Mouse (Mus musculus): ENCODE data around the gene Foxd4. TPM values are rescaled to one million over a fixed set of nuclear protein-coding genes. Genes with fewer than 3 reads are reported as not detected.
"Not testable (repeated sequence)": the region's sequence is repeated elsewhere in the genome, so short reads cannot be mapped to it uniquely, and the experiment has no call there.

Gene Foxd4
- polyA plus RNA-seq, 1 experiment from 2014 or later: not detected

GRCm38 (mm10) chr19:24886888-24887287 is 14.1 kb downstream of the Foxd4 start:
- Histone ChIP-seq H3K27me3 (ENCODE audit: control insufficient read depth, insufficient read depth, low read length) (no peaks in the 10 kb centered on the region), H3K36me3 (ENCODE audit: control insufficient read depth, insufficient read depth, low read length) (no peaks in the 10 kb centered on the region), H3K9me3 (ENCODE audit: control insufficient read depth, low read length) (no peaks in the 10 kb centered on the region), H3K4me2 (ENCODE audit: low read depth, low read length, severe bottlenecking) (no peak overlapping the region), H3K27ac (ENCODE audit: low read depth, low read length) (no peak overlapping the region), H3K4me3 (ENCODE audit: low read depth, low read length) (no peak overlapping the region), H3K4me1 (replicated peaks; ENCODE audit: control insufficient read depth, insufficient read depth, low read length) (no peaks in the 10 kb centered on the region), H3K9ac (ENCODE audit: low read length) (no peak overlapping the region)
- ATAC-seq (replicated peaks; ENCODE audit: low FRiP score) (no peak), DNase-seq (ENCODE audit: low spot score) (peak; percentile 23)
- 84% methylated on average over 3 of the region's 3 CpGs for WGBS

DNA sequence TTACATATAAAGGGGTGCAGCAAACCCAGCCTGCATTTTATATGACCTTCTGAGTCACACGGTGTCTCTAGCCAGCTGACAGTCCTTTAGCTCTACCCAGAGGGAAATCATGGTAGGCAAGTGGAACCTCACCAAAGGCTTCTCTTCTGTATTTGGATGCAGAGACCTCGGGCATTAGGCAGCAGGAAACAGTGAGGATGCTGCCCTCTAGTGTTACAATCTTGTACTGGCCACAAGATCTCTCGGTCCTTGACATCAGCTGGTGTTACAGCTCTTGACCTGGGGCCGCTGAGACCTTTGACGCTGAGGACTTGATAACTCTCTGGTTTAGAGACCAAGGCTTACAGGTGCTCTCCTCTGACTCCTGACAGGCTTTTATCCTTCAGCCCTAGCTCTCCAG is 15.5 kb downstream of the Foxd4 start:
- DNase-seq (ENCODE audit: low spot score): peak; percentile 65
- Histone ChIP-seq H3K4me2 (ENCODE audit: low read depth, low read length, severe bottlenecking) (no peak overlapping the region), H3K27me3 (ENCODE audit: control insufficient read depth, insufficient read depth, low read length) (no peaks in the 10 kb centered on the region), H3K27ac (ENCODE audit: low read depth, low read length) (no peak overlapping the region), H3K9ac (ENCODE audit: low read length) (no peak overlapping the region), H3K9me3 (ENCODE audit: control insufficient read depth, low read length) (no peaks in the 10 kb centered on the region), H3K36me3 (ENCODE audit: control insufficient read depth, insufficient read depth, low read length) (no peaks in the 10 kb centered on the region), H3K4me1 (replicated peaks; ENCODE audit: control insufficient read depth, insufficient read depth, low read length) (no peaks in the 10 kb centered on the region), H3K4me3 (ENCODE audit: low read depth, low read length) (no peak overlapping the region)
- ATAC-seq (replicated peaks; ENCODE audit: low FRiP score): no peak
- WGBS: 17% methylated on average over 5 of the region's 5 CpGs

DNA sequence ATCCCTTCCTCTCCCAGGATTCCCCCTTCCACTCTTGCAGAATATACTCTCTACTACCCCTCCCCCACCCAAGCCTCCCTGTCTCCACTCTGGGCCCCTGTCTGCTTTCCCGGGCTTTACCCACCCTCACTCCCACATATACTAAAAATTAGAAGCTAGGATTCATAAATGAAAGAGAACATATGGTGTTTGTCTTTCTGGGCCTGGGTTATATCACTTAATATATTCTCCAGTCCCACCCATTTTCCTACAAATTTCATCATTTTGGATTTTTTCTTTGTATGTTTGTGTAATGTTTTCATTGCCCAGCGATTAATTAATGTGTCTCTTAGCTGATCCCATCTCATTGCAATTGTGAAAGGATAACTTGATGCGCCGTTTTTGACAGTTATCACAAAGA is 19.8 kb downstream of the Foxd4 start:
- H3K9ac ChIP-seq (ENCODE audit: low read length): no peak overlapping the region
- H3K36me3 ChIP-seq (ENCODE audit: control insufficient read depth, insufficient read depth, low read length): no peaks in the 10 kb centered on the region
- H3K4me3 ChIP-seq (ENCODE audit: low read depth, low read length): no peak overlapping the region
- ATAC-seq (replicated peaks; ENCODE audit: low FRiP score) (no peak), DNase-seq (ENCODE audit: low spot score) (peak; percentile 38)
- no peak overlapping the region for H3K4me2 ChIP-seq (ENCODE audit: low read depth, low read length, severe bottlenecking)
- no peaks in the 10 kb centered on the region for H3K27me3 ChIP-seq (ENCODE audit: control insufficient read depth, insufficient read depth, low read length)
- H3K27ac ChIP-seq (ENCODE audit: low read depth, low read length): no peak overlapping the region
- WGBS: 61% methylated on average over 4 of the region's 4 CpGs
- no peaks in the 10 kb centered on the region for H3K9me3 ChIP-seq (ENCODE audit: control insufficient read depth, low read length)
- no peaks in the 10 kb centered on the region for H3K4me1 ChIP-seq (replicated peaks; ENCODE audit: control insufficient read depth, insufficient read depth, low read length)

DNA sequence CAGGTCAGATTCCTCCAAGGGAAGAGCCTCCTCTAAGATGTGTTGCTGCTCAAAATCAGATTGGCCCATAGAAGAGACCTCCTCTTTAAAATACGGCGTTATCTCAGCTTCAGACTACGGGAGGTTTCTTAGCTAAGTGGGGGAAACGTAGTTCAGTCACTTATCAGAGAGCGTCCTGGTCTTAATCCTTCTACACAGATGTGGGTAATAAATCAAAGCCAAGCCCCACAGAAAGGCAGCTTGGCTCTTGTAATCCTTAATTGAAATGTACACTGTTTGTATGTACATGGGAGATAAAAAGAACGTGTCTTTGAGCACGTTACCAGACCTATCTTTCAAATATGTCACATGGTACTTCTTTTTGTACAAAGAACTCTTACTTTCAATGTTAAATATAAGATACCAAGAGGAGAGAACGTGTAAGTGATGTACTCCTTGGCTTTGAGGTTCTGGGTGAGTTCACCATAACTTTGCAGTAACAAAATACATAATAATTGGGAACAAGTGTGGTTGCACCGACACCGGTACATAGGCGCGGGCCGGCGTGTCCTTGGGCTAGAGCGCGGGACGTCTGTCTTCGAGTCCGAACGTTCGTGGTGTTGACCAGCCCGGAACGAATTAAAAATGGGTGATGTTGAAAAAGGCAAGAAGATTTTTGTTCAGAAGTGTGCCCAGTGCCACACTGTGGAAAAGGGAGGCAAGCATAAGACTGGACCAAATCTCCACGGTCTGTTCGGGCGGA is 25.7 kb downstream of the Foxd4 start, which contains the start of gene Gm10053:
TSS of gene Gm10053 (plus strand) at position 558 of the 742 bp plus-strand sequence.
- WGBS: 90% methylated on average over 23 of the region's 26 CpGs

GRCm38 (mm10) chr19:24873873-24874272 is 27.1 kb downstream of the Foxd4 start:
- DNase-seq (ENCODE audit: low spot score): no peak
- H3K27ac ChIP-seq (ENCODE audit: low read depth, low read length): no peak overlapping the region
- no peaks in the 10 kb centered on the region for H3K9me3 ChIP-seq (ENCODE audit: control insufficient read depth, low read length)
- ATAC-seq (replicated peaks; ENCODE audit: low FRiP score): no peak
- no peaks in the 10 kb centered on the region for H3K27me3 ChIP-seq (ENCODE audit: control insufficient read depth, insufficient read depth, low read length)
- no peak overlapping the region for H3K4me3 ChIP-seq (ENCODE audit: low read depth, low read length)
- 68% methylated on average over 2 of the region's 2 CpGs for WGBS
- H3K4me2 ChIP-seq (ENCODE audit: low read depth, low read length, severe bottlenecking): no peak overlapping the region
- no peak overlapping the region for H3K9ac ChIP-seq (ENCODE audit: low read length)
- no peaks in the 10 kb centered on the region for H3K36me3 ChIP-seq (ENCODE audit: control insufficient read depth, insufficient read depth, low read length)
- no peaks in the 10 kb centered on the region for H3K4me1 ChIP-seq (replicated peaks; ENCODE audit: control insufficient read depth, insufficient read depth, low read length)

More for the DNA sequence above, 25.7 kb downstream of the Foxd4 start, which contains the start of gene Gm10053:
- H3K27me3 ChIP-seq (ENCODE audit: control insufficient read depth, insufficient read depth, low read length); ATAC-seq (replicated peaks; ENCODE audit: low FRiP score); H3K27ac ChIP-seq (ENCODE audit: low read depth, low read length); H3K4me2 ChIP-seq (ENCODE audit: low read depth, low read length, severe bottlenecking); H3K4me1 ChIP-seq (replicated peaks; ENCODE audit: control insufficient read depth, insufficient read depth, low read length); DNase-seq (ENCODE audit: low spot score); H3K9ac ChIP-seq (ENCODE audit: low read length); H3K4me3 ChIP-seq (ENCODE audit: low read depth, low read length); H3K36me3 ChIP-seq (ENCODE audit: control insufficient read depth, insufficient read depth, low read length); H3K9me3 ChIP-seq (ENCODE audit: control insufficient read depth, low read length): not testable (repeated sequence)

DNA sequence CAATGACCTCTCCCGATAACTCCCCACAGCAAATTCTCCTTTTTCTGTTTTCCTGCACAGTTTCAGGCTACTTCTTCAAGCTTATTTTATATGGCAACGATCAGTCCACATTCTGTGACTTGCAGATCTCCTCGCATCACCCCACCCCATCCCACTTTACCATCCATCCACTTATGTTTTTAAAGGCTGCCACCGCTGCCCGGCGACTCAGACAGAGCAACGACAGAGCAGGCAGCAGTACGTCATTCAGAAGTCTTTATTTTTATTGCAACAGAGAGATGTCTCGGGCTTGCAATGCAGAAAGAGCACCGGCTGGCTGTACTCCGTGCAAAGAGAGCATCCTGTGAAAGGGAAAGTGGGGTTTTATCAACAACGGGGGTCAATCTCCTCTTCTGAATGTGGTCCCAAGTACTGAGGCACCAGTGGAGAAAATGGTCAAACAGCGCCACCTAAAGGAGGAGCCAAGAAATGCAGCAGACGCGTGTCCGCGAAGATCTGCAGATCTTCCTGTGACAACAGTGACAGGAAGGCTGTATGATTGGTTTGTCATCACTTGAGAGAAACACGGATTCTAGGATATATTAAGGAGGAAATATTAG is 29.9 kb downstream of the Foxd4 start:
- ATAC-seq (replicated peaks; ENCODE audit: low FRiP score) (peak; percentile 49; the same call in 1 of the 2 replicates), DNase-seq (ENCODE audit: low spot score) (peak; percentile 91)
- Histone ChIP-seq H3K9ac (ENCODE audit: low read length) (peak overlapping the region; percentile 32; the same call in 1 of the 2 replicates), H3K27ac (ENCODE audit: low read depth, low read length) (no peak overlapping the region), H3K27me3 (ENCODE audit: control insufficient read depth, insufficient read depth, low read length) (no peaks in the 10 kb centered on the region), H3K4me3 (ENCODE audit: low read depth, low read length) (peak overlapping the region; percentile 20; the same call in 1 of the 2 replicates), H3K36me3 (ENCODE audit: control insufficient read depth, insufficient read depth, low read length) (no peaks in the 10 kb centered on the region), H3K4me1 (replicated peaks; ENCODE audit: control insufficient read depth, insufficient read depth, low read length) (no peaks in the 10 kb centered on the region), H3K9me3 (ENCODE audit: control insufficient read depth, low read length) (no peaks in the 10 kb centered on the region), H3K4me2 (ENCODE audit: low read depth, low read length, severe bottlenecking) (peak overlapping the region; percentile 44)
- 25% methylated on average over 18 of the region's 18 CpGs for WGBS

- Histone ChIP-seq H3K27ac (ENCODE audit: low read depth, low read length) (no peak overlapping the region), H3K4me2 (ENCODE audit: low read depth, low read length, severe bottlenecking) (no peak overlapping the region), H3K9ac (ENCODE audit: low read length) (no peak overlapping the region), H3K4me3 (ENCODE audit: low read depth, low read length) (no peak overlapping the region), H3K27me3 (ENCODE audit: control insufficient read depth, insufficient read depth, low read length) (peaks cover 8% of the 10 kb centered on the region; the same call in 1 of the 2 replicates), H3K36me3 (ENCODE audit: control insufficient read depth, insufficient read depth, low read length) (no peaks in the 10 kb centered on the region), H3K4me1 (replicated peaks; ENCODE audit: control insufficient read depth, insufficient read depth, low read length) (peaks cover 9% of the 10 kb centered on the region; the same call in 1 of the 2 replicates), H3K9me3 (ENCODE audit: control insufficient read depth, low read length) (no peaks in the 10 kb centered on the region)
- ATAC-seq (replicated peaks; ENCODE audit: low FRiP score) (no peak), DNase-seq (ENCODE audit: low spot score) (no peak)
- WGBS: 84% methylated on average over 9 of the region's 9 CpGs
Measured at GRCm38 (mm10) chr19:24865436-24865835, 35.6 kb downstream of the Foxd4 start.

GRCm38 (mm10) chr19:24861612-24862451 is 39.2 kb downstream of the Foxd4 start, which contains the start of gene Pgm5:
TSS of gene Pgm5 (minus strand) at chr19:24861855.
- Histone ChIP-seq H3K36me3 (ENCODE audit: control insufficient read depth, insufficient read depth, low read length) (no peaks in the 10 kb centered on the region), H3K4me3 (ENCODE audit: low read depth, low read length) (peak within 1 kb of the TSS; percentile 37), H3K27ac (ENCODE audit: low read depth, low read length) (no peak within 1 kb of the TSS), H3K4me1 (replicated peaks; ENCODE audit: control insufficient read depth, insufficient read depth, low read length) (peaks cover 9% of the 10 kb centered on the region; the same call in 1 of the 2 replicates), H3K9ac (ENCODE audit: low read length) (peak within 1 kb of the TSS; percentile 39), H3K4me2 (ENCODE audit: low read depth, low read length, severe bottlenecking) (peak within 1 kb of the TSS; percentile 68), H3K27me3 (ENCODE audit: control insufficient read depth, insufficient read depth, low read length) (peaks cover 8% of the 10 kb centered on the region; the same call in 1 of the 2 replicates), H3K9me3 (ENCODE audit: control insufficient read depth, low read length) (no peaks in the 10 kb centered on the region)
- DNase-seq (ENCODE audit: low spot score) (peak; percentile 67), ATAC-seq (replicated peaks; ENCODE audit: low FRiP score) (0 out of 2 replicates have a peak, but pooled peaks have one; percentile 24)
- WGBS: 2% methylated on average over 38 of the region's 39 CpGs

Measured in forebrain, embryonic 11.5 days (tissue).